Mouse (Mus musculus) midbrain, embryonic 12.5 days (tissue): ENCODE results near the gene Nin. TPM values are rescaled to one million over a fixed set of nuclear protein-coding genes. Genes with fewer than 3 reads are reported as not detected.

Source experiments
- ATAC-seq: fragments of 200-750 bp; cut with Nextera tagmentation; 2 replicates; pipeline ENCODE4 v1.8.0; 2017; ENCODE audit warnings: low read depth, moderate TSS enrichment, moderate library complexity; ENCODE audit not compliant: low FRiP score
- H3K27ac ChIP-seq: fragments of 300-500 bp; sonication (generic); replicated peaks from 2 replicates; pipeline ENCODE4 v1.5.1; 2016; ENCODE audit warnings: mild to moderate bottlenecking
- H3K27me3 ChIP-seq: fragments of 300-500 bp; sonication (generic); 2 replicates; pipeline ENCODE4 v1.6.1; 2016; ENCODE audit warnings: mild to moderate bottlenecking
- H3K36me3 ChIP-seq: fragments of 300-500 bp; sonication (generic); 2 replicates; pipeline ENCODE4 v1.6.1; 2016
- H3K4me1 ChIP-seq: fragments of 300-500 bp; sonication (generic); 2 replicates; pipeline ENCODE4 v1.6.1; 2016
- H3K4me2 ChIP-seq: fragments of 300-500 bp; sonication (generic); replicated peaks from 2 replicates; pipeline ENCODE4 v1.6.1; 2016; ENCODE audit warnings: mild to moderate bottlenecking, moderate library complexity
- H3K4me3 ChIP-seq: fragments of 300-500 bp; sonication (generic); 2 replicates; pipeline ENCODE4 v1.5.1; 2016; ENCODE audit warnings: mild to moderate bottlenecking
- H3K9ac ChIP-seq: fragments of 300-500 bp; sonication (generic); replicated peaks from 2 replicates; pipeline ENCODE4 v1.6.1; 2016; ENCODE audit warnings: mild to moderate bottlenecking, moderate library complexity
- H3K9me3 ChIP-seq: fragments of 300-500 bp; sonication (generic); 2 replicates; pipeline ENCODE4 v1.6.1; 2016; ENCODE audit warnings: mild to moderate bottlenecking
- WGBS: fragments of 180-500 bp; shearing (Covaris S2); methylation state at CpG from one replicate; pipeline ENCODE4 v1.1.7; 2016; 5-methylcytosine and 5-hydroxymethylcytosine counted together
- polyA plus RNA-seq: library from polyadenylated mRNA; unstranded; fragments of >200 nt; fragmentation: Nextera tagmentation; extraction: Ambion mirVana; gene quantifications from 2 replicates; pipeline ENCODE4 v1.2.1, GENCODE M21; 2016

Gene Nin
- polyA plus RNA-seq, 1 experiment from 2014 or later: 17.2 TPM

- Histone ChIP-seq H3K27me3 (no peaks in the 10 kb centered on the region), H3K4me3 (no peak overlapping the region), H3K4me1 (no peaks in the 10 kb centered on the region), H3K27ac (no peak overlapping the region), H3K9ac (no peak overlapping the region), H3K4me2 (no peak overlapping the region), H3K36me3 (peaks cover 75% of the 10 kb centered on the region), H3K9me3 (no peaks in the 10 kb centered on the region)
- ATAC-seq: no peak
- WGBS: 67% methylated on average over 4 of the region's 4 CpGs
Measured at GRCm38 (mm10) chr12:69962468-69962867, 151.0 kb downstream of the Nin start.

Other genes starting within 250 kb of the Nin start
- 75.0 and 78.6 TPM in 2 replicates for gene Atl1, start 221.1 kb downstream of the Nin start, polyA plus RNA-seq
- gene Map4k5, start 220.5 kb downstream of the Nin start, polyA plus RNA-seq: 33.4 and 37.2 TPM in 2 replicates
- gene Sav1, start 126.7 kb downstream of the Nin start, polyA plus RNA-seq: 7.3 and 8.1 TPM in 2 replicates
- 0.25 TPM in 1 of 2 replicates, not detected in the other for gene Abhd12b, start 40.4 kb upstream of the Nin start, polyA plus RNA-seq
- gene Pygl, start 117.8 kb upstream of the Nin start, polyA plus RNA-seq: 6.0 and 6.7 TPM in 2 replicates
- 40.9 and 41.3 TPM in 2 replicates for gene Trim9, start 233.9 kb upstream of the Nin start, polyA plus RNA-seq